Mouse (Mus musculus) central nervous system, embryonic 14 days (tissue): ENCODE data around the gene Gm10220. TPM values are rescaled to one million over a fixed set of nuclear protein-coding genes. Genes with fewer than 3 reads are reported as not detected.

Source experiments
- polyA plus RNA-seq: library from polyadenylated mRNA; depleted of rRNA; stranded (reverse); fragments of >200 nt; gene quantifications from 2 replicates; pipeline ENCODE4 v1.2.3, GENCODE M21; 2012; rRNA removed

Gene Gm10220
- polyA plus RNA-seq = not detected in 2 replicates

GRCm38 (mm10) chr5:26121321-26121720, at the start of gene Gm10220:
Gm10220 (minus strand) TSS chr5:26121421.

GRCm38 (mm10) chr5:26105262-26105661, 16.0 kb downstream of the Gm10220 start, which contains the start of gene 5031410I06Rik:
5031410I06Rik (minus strand) TSS chr5:26105362.

GRCm38 (mm10) chr5:26089191-26089590, 32.0 kb downstream of the Gm10220 start, which contains the start of gene Gm10471:
Gm10471 (minus strand) TSS chr5:26089291.

Other genes with a start within 250 kb of the Gm10220 start
- gene Gm21663, start 179.0 kb downstream of the Gm10220 start, polyA plus RNA-seq = not detected in 2 replicates
- not detected in 2 replicates for gene Gm21671, start 167.0 kb downstream of the Gm10220 start, polyA plus RNA-seq
- not detected in 2 replicates for gene Gm21680, start 148.8 kb downstream of the Gm10220 start, polyA plus RNA-seq
- 0.06 TPM in 1 of 2 replicates, not detected in the other for gene Gm21698, start 132.8 kb downstream of the Gm10220 start, polyA plus RNA-seq
- gene Gm1979, start 116.6 kb downstream of the Gm10220 start, polyA plus RNA-seq = not detected in 2 replicates
- not detected in 2 replicates for gene Gm5862, start 98.5 kb downstream of the Gm10220 start, polyA plus RNA-seq
- gene Speer4a, start 81.9 kb downstream of the Gm10220 start, polyA plus RNA-seq = 0.03 TPM in 1 of 2 replicates, not detected in the other
- gene Gm7347, start 62.8 kb downstream of the Gm10220 start, polyA plus RNA-seq = not detected in 2 replicates
- gene Gm10471, start 32.1 kb downstream of the Gm10220 start, polyA plus RNA-seq = not detected in 2 replicates
- gene 5031410I06Rik, start 16.1 kb downstream of the Gm10220 start, polyA plus RNA-seq = not detected in 2 replicates
- 0.42 and 0.45 TPM in 2 replicates for gene Gm7361, start 136.3 kb upstream of the Gm10220 start, polyA plus RNA-seq